Mouse (Mus musculus) myocyte (in vitro differentiated cells): Measurements from ENCODE around the gene Rnpepl1. TPM values are rescaled to one million over a fixed set of nuclear protein-coding genes. Genes with fewer than 3 reads are reported as not detected.

Source experiments
- H3K27me3 ChIP-seq: one replicate; pipeline ENCODE4 v1.6.1; 2011; ENCODE audit not compliant: control insufficient read depth, insufficient read depth, insufficient read length
- H3K36me3 ChIP-seq: one replicate; pipeline ENCODE4 v1.6.1; 2011; ENCODE audit not compliant: control insufficient read depth, insufficient read depth
- H3K4me2 ChIP-seq: one replicate; pipeline ENCODE4 v1.6.1; 2011; ENCODE audit warnings: low read depth, control low read depth
- H3K4me3 ChIP-seq: one replicate; pipeline ENCODE4 v1.5.1; 2011; ENCODE audit warnings: mild to moderate bottlenecking, control low read depth, moderate library complexity
- H3K79me2 ChIP-seq: one replicate; pipeline ENCODE4 v1.6.1; 2011; ENCODE audit not compliant: control insufficient read depth, insufficient read depth
- H3ac ChIP-seq: one replicate; pipeline ENCODE4 v1.6.1; 2011; ENCODE audit not compliant: control insufficient read depth, insufficient read length
- CEBPB ChIP-seq: IDR thresholded peaks from 2 replicates; pipeline ENCODE4 v1.6.1; 2011; ENCODE audit warnings: mild to moderate bottlenecking, moderate library complexity; ENCODE audit not compliant: poor library complexity, insufficient read depth, severe bottlenecking
- E2F4 ChIP-seq: IDR thresholded peaks from one replicate; pipeline ENCODE4 v1.6.1; 2011; ENCODE audit warnings: mild to moderate bottlenecking, control low read depth, moderate library complexity; ENCODE audit not compliant: insufficient read depth
- MAX ChIP-seq: IDR thresholded peaks from one replicate; pipeline ENCODE4 v1.6.1; 2011; ENCODE audit warnings: low read depth, mild to moderate bottlenecking, control low read depth
- MYOD1 ChIP-seq, 3 experiments: IDR thresholded peaks; one replicate each; pipeline ENCODE4 v1.6.1; 2011; ENCODE audit warnings: control low read depth in 2 of 3, low read depth in 2 of 3, mild to moderate bottlenecking in 2 of 3, moderate library complexity in 1 of 3; ENCODE audit not compliant: insufficient read length in 2 of 3, control insufficient read depth in 1 of 3
- MYOG ChIP-seq, 3 experiments: IDR thresholded peaks; one replicate each; pipeline ENCODE4 v1.6.1; 2011; ENCODE audit warnings: control low read depth in 2 of 3, low read depth in 2 of 3, mild to moderate bottlenecking in 2 of 3; ENCODE audit not compliant: insufficient read length in 2 of 3, control insufficient read depth in 1 of 3, insufficient read depth in 1 of 3
- POLR2A ChIP-seq: IDR thresholded peaks from one replicate; pipeline ENCODE4 v1.6.1; 2011; ENCODE audit warnings: low read depth, mild to moderate bottlenecking, control low read depth, moderate library complexity; ENCODE audit not compliant: insufficient read length
- POLR2AphosphoS2 ChIP-seq: IDR thresholded peaks from one replicate; pipeline ENCODE4 v1.6.1; 2011; ENCODE audit warnings: low read depth, control low read depth; ENCODE audit not compliant: insufficient read length
- REST ChIP-seq: IDR thresholded peaks from one replicate; pipeline ENCODE4 v1.6.1; 2011; ENCODE audit warnings: mild to moderate bottlenecking, control low read depth, moderate library complexity; ENCODE audit not compliant: insufficient read depth, insufficient read length
- SRF ChIP-seq: IDR thresholded peaks from one replicate; pipeline ENCODE4 v1.6.1; 2011; ENCODE audit warnings: low read depth; ENCODE audit not compliant: control insufficient read depth, insufficient read length
- TCF12 ChIP-seq: IDR thresholded peaks from one replicate; pipeline ENCODE4 v1.6.1; 2011; ENCODE audit warnings: mild to moderate bottlenecking, control low read depth; ENCODE audit not compliant: poor library complexity, insufficient read depth, severe bottlenecking
- TCF3 ChIP-seq: IDR thresholded peaks from one replicate; pipeline ENCODE4 v1.6.1; 2011; ENCODE audit warnings: low read depth, control low read depth; ENCODE audit not compliant: insufficient read length
- USF1 ChIP-seq: IDR thresholded peaks from one replicate; pipeline ENCODE4 v1.6.1; 2011; ENCODE audit warnings: low read depth, mild to moderate bottlenecking, control low read depth, moderate library complexity
- polyA plus RNA-seq: library from polyadenylated mRNA; unstranded; fragments of >200 nt; fragmentation: generic; extraction: Trizol; gene quantifications from one replicate; pipeline ENCODE4 v1.2.1, GENCODE M21; 2012; ENCODE audit warnings: missing spikeins

Rnpepl1 gene
- polyA plus RNA-seq, 1 experiment = 48.6 TPM

DNA sequence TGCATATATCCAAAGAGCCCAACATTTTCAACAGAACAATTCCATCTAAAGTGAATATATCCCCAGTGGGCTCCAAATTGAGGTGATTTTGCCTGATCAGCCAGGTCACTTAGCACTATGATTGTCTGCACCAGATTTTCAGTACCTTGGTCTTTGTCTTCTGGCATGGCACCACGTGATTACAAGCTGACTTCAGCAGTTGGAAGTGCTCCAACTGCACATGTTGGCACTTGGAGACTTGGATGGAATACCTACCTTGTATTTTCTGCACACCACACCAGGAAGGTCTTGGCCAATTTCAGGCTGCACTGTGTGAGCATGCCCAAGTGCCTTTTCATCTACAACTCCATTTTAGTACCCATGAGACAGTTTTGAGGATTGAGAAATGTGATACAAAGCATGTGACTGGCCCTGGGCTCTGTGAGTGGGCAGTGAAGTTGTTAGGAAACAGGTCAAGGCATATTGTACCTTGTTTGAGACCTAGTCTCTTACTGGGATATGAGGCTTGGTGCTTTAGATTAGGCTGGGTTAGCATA, 19.7 kb downstream of the Rnpepl1 start:
- H3K79me2 ChIP-seq = peaks cover 4% of the 10 kb centered on the region
- no peak overlapping the region for H3ac ChIP-seq
- no peak overlapping the region for H3K4me2 ChIP-seq
- peaks cover 9% of the 10 kb centered on the region for H3K27me3 ChIP-seq
- TF ChIP-seq MYOG (IDR thresholded peaks at IDR 0.05; ENCODE audit: control insufficient read depth in 1 of 3, insufficient read depth in 1 of 3, insufficient read length in 2 of 3, low read depth in 2 of 3) (no peak), REST (no peak), POLR2A (no peak), TCF3 (no peak), E2F4 (no peak), POLR2AphosphoS2 (no peak), TCF12 (no peak), SRF (no peak), CEBPB (no peak), MAX (no peak), MYOD1 (IDR thresholded peaks at IDR 0.05; ENCODE audit: control insufficient read depth in 1 of 3, insufficient read length in 2 of 3, low read depth in 2 of 3) (no peak)
- no peaks in the 10 kb centered on the region for H3K36me3 ChIP-seq
- H3K4me3 ChIP-seq = no peak overlapping the region

DNA sequence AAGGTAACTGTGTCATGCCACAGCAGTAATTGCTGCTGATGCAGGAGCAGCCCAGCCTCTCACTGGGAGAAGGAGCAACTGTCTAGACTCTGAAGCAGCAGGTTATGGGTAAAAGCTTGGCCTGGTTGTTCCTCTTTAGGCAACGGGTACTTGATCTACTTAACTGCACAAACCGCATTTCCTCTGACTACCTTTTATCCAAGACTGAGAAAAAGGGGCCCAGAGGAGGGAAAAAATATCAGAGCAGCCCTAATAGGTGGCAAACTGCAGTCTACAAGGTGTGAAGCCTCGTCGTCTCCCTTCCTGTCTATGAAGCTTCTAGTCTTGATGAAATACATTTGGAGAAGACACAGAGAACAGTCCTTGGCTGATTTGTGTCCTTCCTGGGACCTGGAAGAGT, 23.0 kb downstream of the Rnpepl1 start:
- peak overlapping the region; percentile 77 for H3K4me3 ChIP-seq
- peak overlapping the region; percentile 50 for H3ac ChIP-seq
- peaks cover 9% of the 10 kb centered on the region for H3K27me3 ChIP-seq
- H3K4me2 ChIP-seq = peak overlapping the region; percentile 88
- TF ChIP-seq USF1 (no peak), TCF3 (no peak), MAX (no peak), TCF12 (no peak), MYOG (IDR thresholded peaks at IDR 0.05; ENCODE audit: control insufficient read depth in 1 of 3, insufficient read depth in 1 of 3, insufficient read length in 2 of 3, low read depth in 2 of 3) (no peak), CEBPB (no peak), POLR2AphosphoS2 (no peak), REST (no peak), MYOD1 (IDR thresholded peaks at IDR 0.05; ENCODE audit: control insufficient read depth in 1 of 3, insufficient read length in 2 of 3, low read depth in 2 of 3) (no peak), SRF (no peak), POLR2A (no peak), E2F4 (no peak)
- H3K36me3 ChIP-seq = no peaks in the 10 kb centered on the region
- H3K79me2 ChIP-seq = peaks cover 22% of the 10 kb centered on the region

DNA sequence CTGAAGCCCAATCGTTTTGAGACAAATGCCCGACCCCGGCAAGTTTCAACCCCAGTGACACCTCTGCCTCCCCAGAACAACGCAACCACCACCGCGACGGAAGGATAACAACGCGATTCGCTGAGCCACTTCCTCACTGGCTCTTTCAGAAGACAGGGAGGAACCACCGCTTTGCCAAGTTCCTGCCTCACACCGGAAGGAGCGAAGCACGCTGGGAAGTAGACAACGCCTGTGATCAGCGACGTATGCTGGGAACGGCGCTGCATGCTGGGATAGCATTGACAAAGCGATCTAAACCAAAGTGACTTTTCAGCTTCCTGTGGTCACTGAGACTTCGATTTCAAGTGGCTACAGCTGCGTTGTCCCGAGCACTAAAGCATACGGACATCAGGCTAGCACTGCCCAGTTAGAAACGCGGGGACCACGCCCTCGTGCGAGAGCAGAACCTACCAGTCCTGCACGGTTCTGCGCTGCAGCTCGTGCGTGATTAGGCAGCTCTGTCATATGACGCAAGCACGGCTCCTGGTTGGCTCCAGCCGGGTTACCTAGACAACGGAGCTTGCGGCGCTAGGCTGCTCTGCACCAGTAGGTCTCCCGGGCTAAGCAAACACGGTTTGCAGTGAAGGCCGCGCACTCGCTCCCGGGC, 23.7 kb downstream of the Rnpepl1 start, which contains the start of gene Capn10:
Capn10 (plus strand) TSS at position 195 of the 646 bp plus-strand sequence.
- Histone ChIP-seq H3K4me2 (peak within 1 kb of the TSS; percentile 88), H3K79me2 (peaks cover 22% of the 10 kb centered on the region), H3ac (peak within 1 kb of the TSS; percentile 50), H3K27me3 (peaks cover 2% of the 10 kb centered on the region), H3K36me3 (no peaks in the 10 kb centered on the region), H3K4me3 (peak within 1 kb of the TSS; percentile 77)
- peak; percentile 50 for TF ChIP-seq MAX
- no peak for TF ChIP-seq E2F4
- TF ChIP-seq REST = no peak
- peak; percentile 48; the same call in 1 of the 2 replicates for TF ChIP-seq CEBPB
- peak; percentile 95 for TF ChIP-seq USF1
- TF ChIP-seq MYOG (IDR thresholded peaks at IDR 0.05; ENCODE audit: control insufficient read depth in 1 of 3, insufficient read depth in 1 of 3, insufficient read length in 2 of 3, low read depth in 2 of 3) = no peak
- TF ChIP-seq TCF12 = no peak
- peak; percentile 86 for TF ChIP-seq POLR2AphosphoS2
- TF ChIP-seq TCF3 = no peak
- no peak for TF ChIP-seq SRF
- TF ChIP-seq POLR2A = peak; percentile 69
- peak in 1 of 3 experiments; percentile 9 for TF ChIP-seq MYOD1 (IDR thresholded peaks at IDR 0.05; ENCODE audit: control insufficient read depth in 1 of 3, insufficient read length in 2 of 3, low read depth in 2 of 3)

DNA sequence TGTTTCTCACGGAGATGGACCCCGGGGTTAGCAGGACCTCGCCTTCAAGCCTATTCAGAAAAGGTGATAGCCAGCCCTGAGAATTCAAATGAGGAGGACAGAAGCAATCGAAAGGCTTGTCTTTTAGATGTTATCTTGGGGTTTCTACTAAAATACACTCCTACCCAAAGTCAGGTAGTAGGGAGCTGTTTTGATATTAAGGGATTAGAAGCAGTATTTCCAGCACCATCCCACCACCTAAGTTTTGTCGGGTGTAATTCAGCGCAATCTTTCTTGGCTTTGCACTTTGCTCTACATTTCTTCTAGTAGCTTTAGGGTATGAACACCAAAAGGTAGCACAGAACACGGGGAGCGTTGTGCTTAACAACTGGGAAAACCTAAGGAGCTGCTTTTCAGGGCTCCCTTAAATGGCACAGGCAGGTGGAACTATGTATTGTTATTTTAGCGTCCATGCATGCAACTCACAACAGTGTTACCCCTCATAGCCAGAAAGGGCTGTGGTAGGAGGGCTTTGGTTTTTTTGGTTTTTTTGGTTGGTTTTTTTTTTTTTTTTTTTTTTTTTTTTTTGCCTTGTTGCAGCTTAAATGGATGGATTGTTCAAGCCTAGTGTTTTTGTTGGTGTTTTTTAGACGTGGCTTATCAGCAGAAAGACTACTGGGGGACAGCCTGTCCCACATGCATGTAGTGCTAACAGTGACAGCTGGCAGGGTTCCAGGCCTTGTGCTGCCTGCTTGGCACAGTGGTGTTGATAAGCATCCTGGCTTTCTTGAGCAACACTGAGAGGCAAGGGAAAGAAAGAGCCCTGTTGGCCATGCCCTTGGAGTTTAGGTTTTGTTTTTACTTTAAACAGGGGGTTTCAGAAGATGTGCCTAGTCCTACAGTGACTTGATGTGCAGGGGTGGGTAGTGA, 24.7 kb downstream of the Rnpepl1 start:
- H3K36me3 ChIP-seq = no peaks in the 10 kb centered on the region

More for the DNA sequence above, 24.7 kb downstream of the Rnpepl1 start:
- TF ChIP-seq MAX = no peak
- no peak for TF ChIP-seq MYOD1 (IDR thresholded peaks at IDR 0.05; ENCODE audit: control insufficient read depth in 1 of 3, insufficient read length in 2 of 3, low read depth in 2 of 3)
- Histone ChIP-seq H3ac (peak overlapping the region; percentile 50), H3K4me2 (peak overlapping the region; percentile 88), H3K27me3 (no peaks in the 10 kb centered on the region), H3K4me3 (peak overlapping the region; percentile 77), H3K79me2 (peaks cover 22% of the 10 kb centered on the region)
